Mouse (Mus musculus) brain, adult 2 months (tissue): Measurements from ENCODE around the gene Zfp61.

ENCODE experiments used
- DNase-seq: peaks from one replicate; pipeline ENCODE4 v3.0.0; 2011; ENCODE audit warnings: low read depth, low spot score

Zfp61 gene

DNA sequence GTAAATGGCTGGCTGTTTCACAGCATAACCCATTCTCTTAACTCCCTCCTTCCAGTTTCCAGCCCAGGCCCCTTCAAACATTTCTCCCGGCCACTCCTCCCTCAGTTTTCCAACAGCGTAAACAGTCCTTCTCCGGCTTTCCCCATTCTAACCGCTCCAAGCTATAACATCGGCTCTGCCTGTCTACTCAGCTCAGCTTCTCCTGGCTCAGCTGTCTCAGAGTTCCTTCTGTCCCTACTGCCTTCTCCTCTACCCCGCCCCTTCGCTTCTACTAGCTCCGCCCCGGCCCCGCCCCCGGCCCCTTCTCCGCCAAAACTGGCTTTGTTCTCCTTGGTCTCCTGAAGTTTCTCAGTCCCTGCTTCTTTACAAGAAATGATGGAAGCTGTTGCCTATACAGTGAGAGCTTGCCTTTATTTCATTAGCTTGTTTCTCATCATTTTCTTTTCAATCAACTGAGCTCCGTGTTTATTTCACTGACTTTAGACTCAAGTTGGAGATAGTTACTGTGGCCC lies at the start of gene Zfp61:
Gene Zfp61 (minus strand): TSS at position 462 of the 512 bp plus-strand sequence.
- DNase-seq, result peak; percentile 71

DNA sequence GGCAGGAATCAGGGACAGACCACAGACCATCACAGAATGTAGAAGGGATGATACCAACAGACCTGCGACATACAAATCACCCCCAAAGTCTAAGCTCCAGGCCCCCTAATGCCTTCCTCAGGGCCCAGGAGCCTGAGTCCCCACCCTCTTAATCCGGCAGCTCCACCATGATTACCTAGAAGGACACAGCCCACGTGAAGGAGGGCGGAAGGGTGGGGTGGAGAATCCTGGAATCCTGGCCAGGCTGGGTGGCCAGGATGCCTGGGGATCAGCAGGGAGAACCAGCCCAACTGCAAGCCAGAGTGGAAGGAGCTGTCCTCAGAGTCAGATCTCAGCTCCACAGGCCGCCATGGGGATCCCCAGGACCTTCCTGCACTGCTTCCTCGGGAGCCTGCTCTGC lies 47.9 kb upstream of the Zfp61 start, which contains the start of gene Lypd5:
Gene Lypd5 (plus strand): TSS at position 301 of the 400 bp plus-strand sequence.
- DNase-seq, result no peak

DNA sequence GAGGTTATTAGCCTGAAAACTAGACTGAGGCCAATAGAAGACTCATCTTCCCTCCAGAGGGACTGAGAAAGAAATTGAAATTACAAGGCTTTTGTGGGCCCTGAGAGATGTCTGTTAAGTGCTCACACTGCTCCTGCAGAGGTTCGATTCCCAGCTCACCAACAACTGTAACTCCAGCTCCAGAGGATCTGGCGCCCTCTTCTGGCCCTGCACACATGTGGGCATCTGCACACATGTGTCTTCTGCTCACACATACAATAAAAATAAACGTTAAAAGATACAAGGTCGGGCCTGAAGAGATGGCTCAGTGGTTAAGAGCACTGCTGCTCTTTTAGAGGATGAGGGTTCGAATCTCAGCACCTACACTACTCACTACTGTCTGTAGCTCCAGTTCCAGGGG lies 45.4 kb upstream of the Zfp61 start:
- DNase-seq, result no peak

DNA sequence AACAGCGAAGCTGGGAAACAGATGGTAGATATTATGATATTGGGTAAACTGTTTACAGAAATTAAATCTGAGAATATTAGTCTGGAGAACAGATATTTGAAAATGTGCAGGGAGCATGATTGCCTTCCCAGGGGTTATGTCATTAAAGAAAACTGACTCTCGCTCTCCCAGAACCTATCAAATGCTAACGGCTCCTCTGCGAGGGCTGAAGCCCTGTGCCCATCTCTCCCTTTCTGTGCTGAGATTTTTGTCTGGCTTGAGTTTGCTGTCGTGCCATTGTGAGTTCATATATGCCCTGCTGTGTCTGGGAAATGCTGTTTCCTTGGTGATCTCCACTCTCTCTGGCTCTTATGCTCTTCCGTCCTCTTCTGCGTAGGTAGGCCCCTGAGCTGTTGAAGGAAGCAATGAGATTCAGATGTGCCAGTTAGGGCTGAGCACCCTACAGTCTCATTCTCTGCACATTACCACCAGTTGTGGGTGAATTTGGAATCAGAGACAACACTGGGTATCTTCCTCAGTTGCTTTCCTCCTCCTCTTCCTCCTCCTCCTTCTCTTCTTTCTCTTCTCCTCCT lies 42.8 kb upstream of the Zfp61 start:
- peak; percentile 72 for DNase-seq

DNA sequence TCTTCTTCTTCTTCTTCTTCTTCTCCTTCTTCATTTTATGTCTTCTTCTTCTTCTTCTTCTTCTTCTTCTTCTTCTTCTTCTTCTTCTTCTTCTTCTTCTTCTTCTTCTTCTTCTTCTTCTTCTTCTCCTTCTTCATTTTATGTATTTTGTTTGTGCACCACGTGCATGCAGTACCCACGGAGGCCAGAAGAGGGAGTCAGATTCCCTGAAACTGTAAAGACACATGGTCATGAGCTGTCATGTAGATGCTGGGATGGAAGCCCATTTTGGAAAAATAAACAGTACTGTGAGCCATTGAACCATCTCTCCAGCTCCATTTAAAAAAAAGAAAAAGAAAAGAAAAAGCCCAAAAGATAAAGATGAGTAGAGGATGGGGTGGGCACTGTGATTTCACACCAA lies 37.2 kb upstream of the Zfp61 start:
- DNase-seq, result no peak

DNA sequence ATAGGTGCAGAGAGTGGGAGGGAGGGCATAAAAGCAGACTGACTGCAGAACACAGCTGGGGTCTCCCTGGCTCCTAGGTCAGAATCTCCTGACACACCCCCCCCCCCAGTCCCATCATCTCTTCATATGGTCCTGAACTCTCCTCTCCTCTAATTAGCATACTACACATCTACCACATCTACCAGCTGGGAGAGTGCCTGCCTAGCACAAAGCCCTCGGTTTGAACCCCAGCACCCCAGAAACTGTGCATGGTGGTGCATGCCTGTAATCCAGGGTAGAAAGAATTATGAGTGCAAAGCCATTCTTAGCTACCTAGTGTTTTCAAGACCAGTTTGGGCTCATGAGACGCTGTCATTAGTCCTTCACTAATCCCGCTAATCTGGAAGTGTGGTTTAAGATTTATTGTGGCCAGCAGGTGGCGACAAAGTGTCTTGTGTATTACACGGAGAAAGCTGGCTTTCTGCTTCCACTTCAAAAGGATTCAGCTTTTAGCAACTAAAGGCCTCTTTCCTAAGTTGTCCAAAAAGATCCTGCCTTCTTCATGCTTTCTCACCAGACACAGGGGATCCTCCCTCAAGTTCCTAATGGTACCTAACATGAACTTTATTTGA lies 34.8 kb upstream of the Zfp61 start:
- DNase-seq, result peak; percentile 83

DNA sequence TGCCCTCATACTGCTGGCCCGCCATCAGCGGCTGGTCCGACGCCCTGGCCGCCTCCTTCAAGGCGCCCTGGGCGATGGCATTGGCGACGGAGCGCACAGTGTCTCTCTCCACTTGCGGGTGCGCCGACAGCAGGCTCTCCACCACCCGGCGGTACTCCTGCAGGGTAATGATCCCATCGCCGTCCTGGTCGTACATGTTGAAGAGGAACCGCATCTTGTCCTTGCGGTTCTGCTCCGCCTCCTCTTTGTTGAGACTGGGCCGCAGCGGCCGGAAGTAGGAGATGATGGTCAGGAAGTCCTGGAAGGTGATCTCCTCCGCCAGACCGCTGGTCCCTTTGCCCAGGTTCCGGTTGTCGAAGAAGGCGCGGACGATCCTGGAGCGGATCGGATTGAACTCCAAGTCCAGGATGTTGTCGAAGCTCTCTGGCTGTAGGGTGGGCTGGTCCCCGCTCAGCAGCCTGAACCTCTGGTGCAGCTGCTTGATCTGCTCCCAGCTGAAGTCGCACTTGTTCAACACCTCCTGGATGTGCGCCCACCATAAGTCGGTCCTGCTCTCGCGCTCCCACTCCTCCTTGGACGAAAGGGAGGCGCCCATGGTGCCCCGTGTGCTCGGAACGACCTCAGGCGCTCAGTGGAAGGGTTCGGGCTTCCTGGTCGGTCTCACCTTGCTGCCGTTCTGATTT lies 32.4 kb upstream of the Zfp61 start, which contains the start of gene Tescl:
Gene Tescl (minus strand): TSS at position 633 of the 683 bp plus-strand sequence.
- DNase-seq, result no peak

DNA sequence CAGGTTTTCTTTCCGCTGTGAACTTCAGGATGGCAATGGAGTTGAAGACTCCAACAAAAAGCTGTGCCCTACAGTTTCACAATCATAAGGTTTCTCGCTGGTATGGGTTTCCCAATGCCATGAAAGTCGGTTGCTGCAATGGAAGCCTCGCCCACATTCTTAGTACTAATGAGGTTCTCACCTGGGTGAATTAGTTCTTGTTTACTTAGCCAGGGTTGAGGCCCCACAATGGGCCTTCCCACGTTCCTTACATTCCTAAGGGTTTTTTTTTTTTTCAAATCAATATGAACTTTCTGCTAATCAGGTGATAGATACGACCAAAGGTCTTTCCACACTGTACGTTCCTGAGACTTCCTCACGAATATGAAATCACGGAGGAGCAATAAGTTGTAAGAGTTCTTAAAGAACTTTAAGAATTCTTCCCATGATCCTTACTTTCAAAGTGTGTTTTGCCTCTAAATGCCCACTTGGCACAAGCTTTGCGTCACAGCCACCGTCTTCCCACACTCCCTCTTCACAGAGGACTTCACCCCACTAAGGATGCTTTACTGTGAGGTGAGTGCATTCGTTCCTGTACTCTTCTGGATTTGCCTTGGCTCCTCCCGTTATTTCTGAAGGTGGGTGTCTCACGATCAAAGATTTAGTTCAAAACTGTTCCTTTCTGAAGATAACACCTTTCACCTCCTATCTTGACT lies 26.4 kb upstream of the Zfp61 start:
- DNase-seq, result peak; percentile 6

DNA sequence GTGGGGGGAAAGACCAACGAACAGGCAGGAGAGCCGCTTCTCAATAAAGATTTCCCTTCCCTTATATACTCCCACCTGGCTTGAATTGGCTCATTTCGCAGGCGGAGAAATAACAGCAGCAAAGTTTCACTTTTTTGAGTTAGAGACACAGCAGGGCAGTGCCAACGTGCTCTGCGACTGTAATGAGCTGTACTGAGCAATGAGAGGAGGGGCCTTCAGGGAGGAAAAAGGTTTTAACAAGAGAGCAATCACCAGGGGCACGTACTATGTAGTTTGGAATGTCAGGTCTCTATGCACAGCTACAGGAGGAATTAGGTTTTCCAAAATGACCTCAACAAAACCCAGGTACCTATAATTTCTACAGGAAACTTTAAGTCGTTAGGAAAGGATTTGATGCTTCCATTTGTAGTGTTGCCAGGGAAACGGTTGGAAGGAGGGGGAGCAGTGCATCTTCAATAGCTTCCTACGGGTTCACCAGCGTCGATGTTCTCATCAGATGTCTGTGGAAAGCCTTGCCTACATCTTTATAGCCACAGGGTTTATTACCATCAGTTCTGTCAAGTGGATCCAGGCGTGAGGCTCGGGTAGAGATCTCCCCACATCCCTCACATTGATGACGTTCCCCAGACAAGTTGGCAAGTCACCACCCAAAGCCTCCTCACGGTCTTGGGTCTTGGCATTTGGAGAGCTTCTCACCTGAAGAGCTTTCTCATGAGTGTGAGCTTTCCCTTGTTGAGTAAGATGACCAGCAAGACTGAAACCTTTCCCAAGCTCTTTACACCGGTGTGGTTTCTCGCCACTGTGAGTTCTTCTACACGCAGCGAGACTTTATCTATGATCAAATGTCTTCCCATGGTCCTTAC lies 25.5 kb upstream of the Zfp61 start:
- DNase-seq, result peak; percentile 73

DNA sequence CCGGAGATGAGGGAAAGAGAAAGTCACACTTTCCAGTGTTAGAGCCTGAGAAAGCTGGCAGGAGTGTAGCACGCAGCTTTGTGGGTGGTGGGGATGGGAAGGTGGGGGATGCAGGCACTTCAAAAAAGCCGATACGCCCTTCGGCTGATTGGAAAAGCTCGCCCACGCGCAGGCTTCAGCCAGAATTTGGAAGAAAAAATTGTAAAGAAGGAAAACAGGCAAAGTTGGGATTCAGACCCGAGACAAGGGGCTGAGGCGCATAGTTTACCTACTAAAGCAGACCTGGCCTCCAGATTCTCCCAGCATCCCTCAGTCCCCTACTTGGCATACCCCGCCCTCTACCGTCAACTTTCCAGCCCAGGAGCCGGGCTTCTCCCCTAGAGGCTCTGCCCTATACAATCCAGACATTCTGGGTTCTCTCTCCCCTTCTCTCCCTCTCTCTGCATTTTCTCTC lies 24.7 kb upstream of the Zfp61 start:
- peak; percentile 73 for DNase-seq

DNA sequence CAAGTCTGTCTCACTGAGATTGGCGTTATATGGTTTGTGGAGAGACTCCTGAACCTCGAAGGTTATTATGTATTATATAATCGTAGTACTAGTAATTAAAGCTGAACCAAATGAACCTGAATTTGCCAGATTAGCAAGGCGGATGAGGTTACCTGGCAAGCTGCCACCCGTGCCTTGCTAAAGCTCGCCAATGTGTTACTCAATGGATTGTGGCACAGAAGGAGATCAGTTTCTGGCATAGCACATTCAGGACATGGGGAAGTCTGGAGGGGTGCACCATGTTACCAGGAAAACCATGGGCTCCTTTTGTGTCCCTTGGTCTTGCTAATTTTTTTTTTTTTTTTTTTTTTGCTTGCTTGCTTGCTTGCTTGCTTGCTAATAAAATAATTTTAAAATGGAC lies 24.2 kb upstream of the Zfp61 start:
- peak; percentile 23 for DNase-seq

DNA sequence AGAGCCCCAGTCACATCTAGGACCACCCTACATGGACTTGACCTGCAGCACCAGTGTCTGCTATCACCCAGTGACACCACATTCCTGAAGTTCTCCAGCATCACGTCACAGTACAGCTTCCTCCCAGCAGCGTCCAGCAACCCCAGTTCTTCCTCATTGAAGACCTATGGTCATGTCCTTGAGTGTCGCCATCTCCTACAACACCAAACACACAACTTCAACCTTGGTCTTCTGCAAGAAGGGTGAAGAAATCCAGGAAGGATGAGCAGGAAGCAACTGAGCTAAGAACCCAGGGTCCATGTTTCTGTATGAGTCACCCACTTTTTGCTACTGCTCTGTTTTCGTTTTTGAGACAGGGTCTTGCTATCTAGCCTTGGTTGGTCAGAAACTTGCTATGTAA lies 21.6 kb upstream of the Zfp61 start:
- no peak for DNase-seq

DNA sequence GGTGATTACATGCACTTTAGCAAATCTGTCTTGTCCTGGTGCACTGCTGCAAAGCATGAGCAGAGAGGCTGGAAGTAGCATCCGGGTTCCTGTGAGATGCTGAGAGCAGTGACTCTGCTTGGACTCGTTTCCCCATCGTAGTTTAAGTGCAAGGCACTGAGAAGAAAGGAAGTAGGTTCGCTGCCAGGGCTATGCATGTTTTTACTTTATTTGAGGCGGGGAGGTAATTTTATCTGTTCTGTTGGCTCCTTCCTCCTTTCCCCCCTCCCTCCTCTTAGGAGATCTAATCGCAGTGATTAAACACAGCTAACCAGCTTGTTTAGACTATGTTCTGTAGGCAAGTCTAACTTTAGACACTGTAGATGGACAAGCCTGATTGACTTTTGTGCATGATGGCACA lies 17.9 kb upstream of the Zfp61 start:
- DNase-seq, result no peak

DNA sequence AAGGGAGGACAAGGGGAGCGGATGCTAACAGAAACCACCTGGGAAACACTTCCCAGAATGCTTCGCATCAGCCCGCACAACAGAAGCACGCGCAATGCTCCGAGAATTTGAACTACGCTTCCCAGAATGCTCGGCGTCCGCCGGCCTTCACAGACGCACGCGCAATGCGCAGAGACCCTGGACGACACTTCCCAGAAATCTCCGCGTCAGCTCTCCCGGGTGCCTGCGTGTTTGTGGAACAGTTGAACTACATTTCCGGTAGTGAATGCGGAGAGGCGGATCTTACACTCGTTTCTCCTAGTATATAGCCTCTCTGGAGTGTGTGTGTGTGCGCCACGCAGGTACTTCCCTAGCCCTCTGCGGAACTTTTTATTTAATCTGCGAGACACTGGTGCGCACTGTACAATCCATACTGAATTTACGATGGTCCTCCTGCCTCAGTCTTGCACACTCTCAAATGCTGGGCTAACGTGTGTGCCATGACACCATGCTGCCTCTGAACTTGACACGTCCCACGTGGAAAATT lies 15.6 kb upstream of the Zfp61 start, which contains the start of gene Zfp94:
Gene Zfp94 (minus strand): TSS at position 100 of the 526 bp plus-strand sequence.
- DNase-seq, result peak; percentile 99

DNA sequence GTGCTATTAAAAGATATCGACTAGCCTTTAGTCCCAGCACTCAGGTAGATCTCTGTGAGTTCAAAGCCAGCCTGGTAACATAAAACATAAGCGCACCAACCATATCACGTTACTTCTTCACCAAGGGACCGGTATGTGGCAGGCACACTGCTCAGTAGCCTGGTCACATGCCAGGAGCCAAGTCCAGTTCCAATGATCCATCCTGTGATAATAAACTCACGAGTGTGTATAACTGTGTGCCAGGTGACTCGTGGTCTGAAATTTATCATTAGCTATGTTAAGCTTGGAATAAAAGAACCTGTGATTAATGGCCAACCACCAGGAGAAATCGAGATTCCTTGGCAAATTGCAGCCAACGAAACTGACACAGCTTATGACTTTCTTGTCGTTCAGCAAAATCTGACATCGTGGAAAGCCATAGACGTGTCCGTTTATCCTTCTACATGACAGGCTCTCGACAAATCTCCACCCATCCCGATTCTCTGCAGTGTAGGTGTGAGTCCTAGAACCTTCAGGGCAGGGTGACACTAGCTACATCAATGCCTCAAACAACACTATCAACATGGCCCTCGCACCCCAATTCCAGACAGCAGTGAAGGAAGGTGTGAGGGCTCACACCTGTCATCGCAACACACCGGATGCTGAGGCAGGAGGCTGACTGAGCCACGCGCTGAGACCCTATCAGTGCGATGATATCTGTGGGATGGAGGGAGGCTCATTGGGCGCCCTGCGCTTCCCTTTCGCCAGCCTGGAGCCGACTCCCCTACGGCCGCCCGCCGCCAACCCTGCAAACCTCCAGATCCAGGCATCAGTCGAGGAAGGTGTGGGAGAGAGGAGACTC lies 14.9 kb upstream of the Zfp61 start:
- peak; percentile 12 for DNase-seq

DNA sequence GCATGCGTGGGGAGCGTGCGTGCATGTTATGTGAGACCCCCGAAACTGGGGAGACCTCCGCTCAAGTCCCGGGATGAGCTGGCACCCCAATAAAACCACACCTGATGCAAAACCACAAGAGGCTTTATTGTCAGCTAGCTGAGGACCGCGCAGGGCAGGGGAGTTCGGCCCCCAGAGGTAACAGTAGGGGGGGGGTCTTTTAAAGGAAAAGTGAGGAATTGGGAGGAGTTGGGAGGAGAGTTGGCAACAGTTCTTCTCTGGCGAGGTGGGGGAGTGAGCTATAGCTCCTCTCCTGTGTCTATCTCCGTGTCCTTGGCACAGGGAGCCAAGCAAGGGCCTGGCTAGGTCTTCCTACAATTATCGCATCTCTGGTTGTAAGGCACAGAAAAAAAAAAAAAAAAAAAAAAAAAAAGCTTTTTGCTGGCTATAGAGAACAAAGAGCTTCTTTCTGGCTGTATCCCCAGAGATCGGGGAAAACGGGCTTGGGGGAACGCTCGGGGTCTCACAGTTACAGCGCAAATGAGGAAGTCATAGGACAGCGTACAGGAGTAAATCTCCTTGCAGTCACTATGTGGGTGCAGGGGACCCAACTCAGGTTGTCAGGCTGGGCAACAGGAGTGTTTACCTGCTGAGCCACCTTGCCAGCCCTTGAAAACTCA lies 1.1 kb downstream of the Zfp61 start:
- peak; percentile 40 for DNase-seq

DNA sequence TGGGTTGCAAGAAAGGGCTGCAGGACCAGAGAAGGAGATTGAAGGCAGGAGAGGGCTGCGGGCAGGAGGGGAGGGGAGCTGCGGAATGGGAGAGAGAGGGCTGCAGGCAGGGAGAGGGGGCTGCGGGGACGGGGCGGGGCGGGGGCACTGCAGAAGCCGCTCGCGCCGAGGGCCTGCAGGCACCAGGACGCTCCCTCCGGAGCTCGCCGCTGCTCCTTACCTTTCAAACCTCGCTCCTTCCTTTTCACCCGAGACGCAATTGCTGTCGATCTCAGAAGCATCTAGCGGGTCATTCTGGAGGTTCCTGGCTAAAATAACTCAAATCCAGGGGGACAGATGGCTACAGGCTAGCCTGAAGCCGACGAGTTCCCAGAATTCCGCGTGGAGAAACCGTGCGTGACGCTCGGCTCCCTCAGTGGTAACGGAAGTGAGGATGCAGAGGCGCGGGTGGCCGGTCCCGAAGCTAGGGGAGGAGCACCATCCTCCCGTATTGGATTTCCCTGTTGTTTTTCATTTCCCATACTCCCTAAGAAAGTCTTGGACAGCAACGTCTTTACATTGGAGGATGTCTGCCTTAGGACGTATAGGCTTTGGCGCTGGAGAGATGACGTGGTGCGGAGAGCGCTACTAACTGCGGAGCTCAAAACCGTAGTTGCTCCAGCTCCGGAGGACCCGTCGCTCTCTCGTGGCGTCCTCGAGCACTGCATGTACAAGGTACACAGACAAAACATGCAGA lies 1.9 kb downstream of the Zfp61 start:
- peak; percentile 98 for DNase-seq

DNA sequence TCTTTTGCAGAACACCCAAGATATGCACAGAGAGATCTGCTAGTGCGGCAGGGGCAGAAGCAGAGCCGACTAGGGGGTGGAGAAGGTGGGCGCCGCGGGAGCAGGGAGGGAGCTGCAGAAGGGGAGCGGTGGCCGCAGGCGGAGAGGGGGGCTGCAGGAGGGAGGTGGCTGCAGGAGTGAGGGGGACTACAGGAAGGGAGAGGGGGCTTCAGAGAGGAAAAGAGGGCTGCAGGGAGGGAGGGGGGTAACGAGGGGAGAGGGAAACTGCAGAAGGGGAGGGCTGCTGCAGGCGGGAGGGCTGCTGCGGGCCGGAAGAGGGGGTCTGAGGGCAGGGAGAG lies 2.4 kb downstream of the Zfp61 start:
- peak; percentile 11 for DNase-seq
